Mouse (Mus musculus) telencephalon, adult 2 months (tissue): ENCODE results near the gene Hs3st2.
"Not testable (repeated sequence)": the region's sequence is repeated elsewhere in the genome, so short reads cannot be mapped to it uniquely, and the experiment has no call there.

Experiments
- DNase-seq: peaks from one replicate; pipeline ENCODE4 v3.0.0-alpha.2; 2011; ENCODE audit warnings: low read depth, low spot score

Gene Hs3st2

DNA sequence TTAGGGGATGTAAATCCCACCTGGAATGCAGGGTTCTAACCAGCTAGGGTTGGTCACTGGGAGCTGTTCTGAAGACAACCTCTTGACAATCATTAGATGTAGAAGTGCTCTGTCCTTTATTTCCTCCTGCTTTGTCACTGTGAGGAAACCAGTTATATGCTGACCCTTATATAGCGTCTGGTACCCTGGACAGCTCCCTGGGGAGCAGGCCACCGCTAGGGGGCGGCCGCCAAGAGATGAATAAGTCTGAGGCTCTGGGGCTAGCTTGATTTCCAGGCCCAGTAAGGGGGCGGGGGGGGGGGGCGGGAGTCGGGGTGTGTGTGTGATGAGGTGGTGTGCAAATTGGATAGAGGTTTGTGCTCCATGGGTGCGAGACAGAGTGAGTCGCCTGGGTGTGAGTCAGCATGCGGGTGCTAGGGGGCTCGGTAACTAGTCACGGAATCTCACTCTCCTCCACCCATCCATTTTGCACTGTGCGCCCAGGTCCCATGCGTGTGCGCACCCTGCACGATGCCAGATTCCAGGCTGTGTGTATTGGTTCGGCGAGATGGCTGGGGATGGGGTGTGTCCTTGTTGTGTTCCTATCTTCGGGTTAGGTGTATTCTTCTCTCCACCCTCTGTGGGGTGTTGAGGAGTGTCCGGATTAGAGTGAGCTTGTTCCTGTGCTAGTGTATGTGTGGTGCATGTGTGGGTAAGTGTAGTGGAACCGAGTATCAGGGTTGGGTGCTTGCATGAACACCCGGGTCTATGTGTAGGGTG is at the start of gene Hs3st2:
Hs3st2 (plus strand) TSS at position 635 of the 759 bp plus-strand sequence.
- no peak for DNase-seq

DNA sequence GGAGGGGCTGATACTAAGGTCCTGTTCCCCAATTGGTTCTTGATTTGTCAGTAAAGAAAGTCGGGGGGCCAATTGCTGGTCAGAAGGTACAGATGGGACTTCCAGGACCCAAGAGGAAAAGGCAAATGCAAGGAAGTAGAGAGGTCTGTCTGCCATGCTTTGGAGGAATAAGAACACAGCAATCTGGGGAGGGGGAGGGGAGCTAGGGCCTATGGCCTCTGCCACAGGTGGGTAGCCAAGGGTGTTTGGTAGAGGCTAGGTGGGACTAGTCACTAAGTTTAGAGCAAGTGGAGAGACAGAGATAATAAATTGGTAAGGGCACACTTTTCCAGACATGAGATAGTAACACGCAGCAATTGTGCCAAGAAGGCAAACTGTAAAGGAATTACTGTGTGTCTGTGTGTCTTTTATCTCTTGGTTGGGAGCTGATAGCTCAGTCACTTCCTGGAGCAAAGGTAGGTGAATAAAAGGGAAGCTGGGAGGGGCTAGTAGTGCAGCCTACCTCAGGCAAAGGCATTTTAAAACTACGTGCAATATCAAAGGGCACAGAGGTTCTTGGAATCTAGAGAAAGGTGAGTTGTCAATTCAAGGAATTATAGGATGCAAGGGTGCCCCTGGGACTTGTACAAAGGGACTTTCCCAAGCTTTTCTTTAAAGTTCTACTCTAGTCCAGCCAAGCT is 43.2 kb upstream of the Hs3st2 start:
- DNase-seq: no peak

DNA sequence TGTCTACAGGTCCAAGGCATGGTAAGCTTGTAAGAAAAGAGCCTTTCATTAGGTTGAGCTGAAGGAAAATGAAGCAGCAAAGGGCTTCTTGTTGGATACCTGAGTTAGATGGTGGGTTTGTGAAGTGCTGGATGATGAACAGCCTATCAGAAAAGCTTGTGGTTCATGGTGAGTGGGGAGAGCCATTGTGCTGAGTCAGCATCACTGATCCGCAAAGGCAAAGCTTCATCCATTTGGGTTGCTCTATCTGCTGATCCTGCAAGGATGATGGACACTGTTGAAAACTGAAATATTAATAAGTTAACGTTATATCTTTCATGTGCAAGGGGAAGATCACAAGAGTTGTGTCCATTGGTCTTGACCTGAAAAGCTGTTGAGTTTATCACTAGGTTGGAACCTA is 40.0 kb upstream of the Hs3st2 start:
- no peak for DNase-seq

DNA sequence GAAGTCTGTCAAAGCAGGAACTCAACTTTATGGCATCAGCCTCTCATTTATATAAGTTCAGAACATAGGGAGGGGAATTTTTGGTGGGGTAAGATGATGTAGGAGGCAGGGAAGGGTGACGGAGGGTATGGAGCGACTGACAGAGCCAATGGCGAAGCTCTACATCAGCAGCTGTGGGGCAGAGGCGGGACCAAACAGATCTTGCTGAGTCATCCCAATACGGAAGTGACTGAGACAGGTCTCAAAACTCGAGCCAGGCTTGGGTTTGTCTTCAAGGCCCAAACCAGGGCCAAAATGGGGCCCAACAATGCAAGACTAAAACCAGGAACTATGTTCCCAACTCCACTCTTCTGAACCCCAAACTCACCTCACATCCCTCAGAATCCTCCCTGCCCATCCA is 30.2 kb upstream of the Hs3st2 start:
- not testable (repeated sequence) for DNase-seq

DNA sequence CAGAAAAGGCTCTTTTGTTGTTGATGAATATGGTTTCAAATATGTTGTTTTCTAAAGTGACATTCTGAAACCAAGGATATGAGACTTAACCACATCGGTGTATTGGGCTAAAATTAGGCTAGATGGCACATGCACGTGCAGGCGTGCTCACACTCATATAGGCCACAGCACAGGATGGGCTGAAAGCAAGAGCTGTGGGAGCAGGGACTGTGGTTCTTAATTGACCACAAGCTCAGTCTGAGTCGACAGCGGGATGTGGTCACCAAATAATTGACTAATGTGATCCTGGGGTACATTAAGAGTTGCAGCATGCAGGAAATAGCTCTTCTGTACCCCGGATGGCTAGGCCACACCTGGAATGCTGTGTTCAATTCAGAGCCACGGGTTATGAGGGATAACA is 26.1 kb upstream of the Hs3st2 start:
- DNase-seq: no peak

DNA sequence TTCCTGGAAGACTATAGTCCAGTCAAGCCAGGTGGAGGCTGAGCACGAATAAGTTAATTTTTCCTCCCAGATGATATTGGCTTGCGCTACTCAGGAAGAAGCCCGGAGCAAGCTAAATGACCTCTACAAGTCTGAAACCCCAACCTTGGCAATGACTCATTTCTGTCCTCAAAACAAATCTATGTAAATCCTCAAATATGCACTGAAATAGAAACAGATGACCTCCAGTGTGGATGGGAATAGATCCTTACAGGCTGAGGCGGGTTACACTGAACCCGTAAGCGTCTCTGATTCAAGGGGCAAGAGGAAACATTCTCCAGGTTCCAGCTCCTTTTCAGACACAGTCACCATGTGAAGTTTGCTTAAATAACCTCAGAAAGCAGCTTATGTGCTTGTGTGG is 24.5 kb upstream of the Hs3st2 start:
- no peak for DNase-seq

DNA sequence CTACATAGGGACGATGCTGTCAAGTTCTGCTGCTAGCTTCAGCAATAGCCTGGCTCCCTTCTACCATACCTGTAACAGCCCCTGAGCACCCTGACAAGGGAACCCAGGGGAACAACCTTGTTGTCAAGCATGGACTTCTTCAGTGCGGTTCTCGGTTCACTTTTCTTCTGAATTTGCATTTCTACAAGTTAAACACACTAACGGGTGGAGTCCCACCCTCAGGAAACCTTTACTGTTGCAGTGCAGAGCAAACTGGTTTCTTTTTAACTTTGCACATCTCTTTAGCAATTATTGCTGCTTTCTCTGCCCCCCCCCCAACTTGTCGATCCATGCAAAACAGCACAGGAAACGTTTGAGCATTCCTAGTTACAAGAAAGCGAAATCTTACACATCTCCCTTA is 19.7 kb upstream of the Hs3st2 start:
- no peak for DNase-seq

DNA sequence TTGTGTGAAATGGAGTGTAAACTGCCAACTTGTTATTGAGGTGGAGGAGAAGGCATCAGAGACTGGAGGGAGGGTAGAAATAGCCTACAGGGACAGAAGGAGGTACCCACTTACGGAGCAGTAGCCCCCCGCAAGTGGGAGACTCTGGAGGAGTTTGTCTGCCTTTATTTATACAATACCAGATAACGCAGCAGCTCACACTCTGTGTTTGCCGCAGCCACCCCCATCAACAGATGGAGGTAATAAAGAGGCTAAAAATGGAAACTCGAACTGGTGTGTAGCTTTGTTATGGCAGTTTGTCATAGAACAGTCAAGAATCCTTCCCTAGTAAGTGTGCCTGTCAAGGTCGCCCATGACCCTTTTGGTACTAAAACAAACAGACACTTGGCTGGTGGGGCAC is 16.2 kb upstream of the Hs3st2 start:
- DNase-seq: no peak

DNA sequence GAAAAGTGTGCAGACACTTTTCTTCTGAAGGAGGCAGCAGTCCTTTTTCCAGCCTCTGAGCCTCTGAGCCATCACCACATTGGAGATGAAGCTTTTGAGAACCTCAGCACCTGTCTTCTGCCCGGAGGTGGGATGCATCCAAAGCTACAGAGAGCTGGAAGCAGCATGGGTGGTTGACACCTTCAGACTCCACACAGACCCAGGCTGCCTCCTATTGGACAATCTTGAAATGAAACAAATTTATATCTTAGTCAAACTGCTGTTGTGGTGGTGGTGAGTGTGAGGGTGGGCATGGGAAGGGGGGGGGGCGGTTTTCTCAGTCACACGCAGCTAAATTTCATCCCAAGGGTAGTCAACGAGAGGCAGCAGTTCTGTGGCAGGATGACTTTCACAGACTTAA is 12.7 kb upstream of the Hs3st2 start:
- DNase-seq: no peak

DNA sequence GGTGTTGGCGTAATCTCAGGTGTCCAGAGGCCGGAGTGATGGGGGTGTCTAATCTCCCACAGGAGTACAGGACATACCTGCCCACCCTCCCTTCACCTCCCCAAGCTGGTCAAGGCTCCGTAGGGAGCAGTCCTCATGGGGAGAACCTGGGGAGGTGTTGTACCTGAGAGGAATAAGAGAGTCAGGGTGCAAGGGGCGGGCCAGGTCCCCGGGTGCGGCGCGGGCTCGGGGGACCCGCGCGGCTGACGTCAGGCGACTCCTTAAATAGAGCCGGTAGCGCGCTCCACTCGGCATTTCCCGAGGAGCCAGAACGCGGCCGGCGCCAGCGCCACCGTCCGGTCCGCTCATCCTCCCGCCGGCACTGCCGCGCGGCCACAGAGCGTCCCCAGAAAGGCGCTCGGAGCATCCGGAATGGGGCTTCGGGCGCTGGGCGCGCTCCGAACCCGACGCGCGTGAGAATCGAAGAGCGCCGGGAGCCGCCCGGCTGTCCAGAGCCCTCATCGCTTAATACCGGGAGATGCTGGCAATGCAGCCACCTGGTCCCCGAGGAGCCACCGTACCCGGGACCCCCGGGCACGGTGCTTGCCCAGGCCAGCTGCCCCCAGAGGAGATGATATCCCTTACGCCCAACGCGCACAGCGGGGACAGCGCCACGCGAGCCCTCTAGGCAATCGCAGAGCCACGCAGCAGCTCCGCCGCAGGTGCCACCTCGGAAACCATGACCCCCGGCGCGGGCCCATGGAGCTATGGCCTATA is 503 bp downstream of the Hs3st2 start:
- no peak for DNase-seq

DNA sequence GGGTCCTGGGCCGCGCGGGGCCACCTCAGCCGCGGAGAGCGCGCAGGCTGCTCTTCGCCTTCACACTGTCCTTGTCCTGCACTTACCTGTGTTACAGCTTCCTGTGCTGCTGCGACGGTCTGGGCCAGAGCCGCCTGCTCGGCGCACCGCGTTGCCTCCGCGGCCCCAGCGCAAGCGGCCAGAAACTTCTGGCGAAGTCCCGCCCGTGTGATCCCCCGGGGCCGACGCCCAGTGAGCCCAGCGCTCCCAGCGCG is 1.0 kb downstream of the Hs3st2 start:
- DNase-seq: no peak

DNA sequence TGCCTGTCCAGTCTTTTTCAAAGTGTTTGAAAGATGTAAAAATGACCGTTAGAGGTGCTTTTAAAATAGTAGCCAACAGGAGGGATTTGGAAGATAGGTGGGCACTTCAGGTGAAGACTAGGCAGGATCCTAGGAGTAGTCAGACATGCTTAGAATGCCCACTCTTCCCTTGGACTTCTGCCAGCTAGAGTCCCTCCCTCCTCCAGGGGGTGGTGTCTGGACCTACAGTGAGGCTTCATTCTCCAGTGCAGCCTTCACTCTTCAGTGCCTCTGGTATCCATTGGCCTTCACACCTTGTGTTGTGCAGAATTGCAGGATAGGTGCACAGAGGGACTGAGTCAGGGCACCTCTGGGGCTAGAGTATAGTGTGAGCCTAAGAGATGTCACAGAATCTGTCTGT is 2.2 kb downstream of the Hs3st2 start:
- DNase-seq: no peak

DNA sequence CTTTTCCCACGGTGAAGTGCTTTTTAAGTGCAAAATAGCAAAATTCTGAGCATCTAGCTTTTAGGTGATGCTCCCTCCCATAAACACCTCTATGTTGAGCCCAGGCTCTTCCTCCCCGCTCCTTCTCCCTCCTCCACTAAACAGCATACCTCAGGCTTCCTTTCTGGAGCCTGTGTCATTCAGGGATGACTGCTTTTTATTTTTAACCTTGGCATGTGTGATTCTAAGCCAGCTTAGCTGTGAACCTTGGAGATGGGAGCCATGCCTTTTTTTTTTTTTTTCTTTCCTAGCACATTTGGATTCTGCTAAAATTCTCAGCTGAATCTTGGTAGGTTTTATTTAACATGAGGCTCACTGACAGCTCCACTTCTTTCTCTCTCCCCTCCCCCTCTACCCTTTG is 3.2 kb downstream of the Hs3st2 start:
- DNase-seq: peak; percentile 62

DNA sequence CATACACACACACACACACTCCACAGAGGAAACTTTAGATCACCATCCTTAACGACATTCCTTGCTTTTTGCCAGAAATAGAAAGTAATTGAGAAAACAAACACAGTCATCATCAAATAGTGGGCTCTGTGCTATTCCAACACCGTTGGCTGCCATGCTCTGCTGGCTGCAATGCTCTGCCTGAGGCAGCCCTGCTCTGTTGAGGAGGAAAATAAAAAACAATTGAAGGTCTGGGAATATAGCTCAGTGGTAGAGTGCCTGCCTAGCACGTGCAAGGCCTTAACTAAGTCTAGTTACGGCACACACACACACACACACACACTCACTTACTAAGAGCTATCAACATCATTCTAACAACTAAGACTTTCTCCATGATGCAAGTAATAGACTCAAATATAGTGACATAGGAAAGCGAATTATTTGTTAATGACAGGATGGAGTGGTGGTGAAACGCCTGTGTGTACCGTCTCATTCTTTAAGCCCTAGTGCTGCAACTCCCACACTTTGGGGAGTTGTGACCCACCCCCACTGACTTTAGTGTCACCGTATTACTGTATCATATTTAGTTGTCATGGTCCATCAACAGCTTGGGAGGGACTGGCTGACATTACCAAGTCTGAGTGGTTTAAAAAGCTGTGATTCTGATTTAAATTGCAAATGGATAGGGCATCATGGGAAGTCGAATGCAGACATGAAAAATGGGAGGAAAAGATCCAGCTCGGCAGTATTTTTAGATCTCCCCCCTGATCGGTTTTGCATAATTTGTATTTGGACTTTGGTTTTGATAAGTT is 19.3 kb downstream of the Hs3st2 start:
- no peak for DNase-seq

DNA sequence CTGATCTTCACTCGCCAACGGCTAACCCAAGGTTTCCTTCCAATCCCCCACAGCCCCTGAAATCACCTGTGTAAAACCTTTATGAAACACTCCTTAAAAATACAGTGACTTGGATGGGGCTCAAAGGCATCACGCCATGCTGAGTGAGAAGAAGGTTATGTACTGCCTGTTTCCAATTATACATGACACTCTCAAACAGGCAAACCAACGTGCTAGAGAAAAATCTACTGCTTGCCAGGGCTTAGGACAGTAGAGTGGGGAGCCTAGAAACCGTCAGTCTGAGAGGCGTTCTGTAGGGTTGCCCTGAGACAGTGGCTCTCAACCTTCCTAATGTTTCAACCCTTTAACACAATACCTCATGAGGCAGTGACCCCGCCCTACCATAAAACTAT is 19.8 kb downstream of the Hs3st2 start:
- DNase-seq: no peak

DNA sequence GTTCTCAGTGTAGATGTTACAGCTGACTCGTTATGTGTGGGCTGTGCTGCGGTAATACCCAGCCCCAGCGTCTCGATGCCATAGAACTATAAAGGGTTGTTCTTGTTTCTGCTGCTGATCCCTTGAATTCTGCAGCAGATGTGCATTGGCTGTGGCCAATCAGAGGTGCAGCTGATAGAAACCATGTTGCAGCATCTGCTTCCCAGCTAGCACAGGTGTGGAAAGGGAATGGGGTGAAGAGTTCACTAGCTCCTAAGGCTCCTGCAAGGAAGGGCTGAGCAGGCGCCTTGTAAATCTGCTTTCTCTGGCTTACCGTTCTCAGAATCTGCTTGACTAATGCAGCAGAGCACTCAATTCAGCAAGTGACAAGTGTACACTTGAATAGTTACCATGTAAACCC is 45.2 kb downstream of the Hs3st2 start:
- DNase-seq: no peak

DNA sequence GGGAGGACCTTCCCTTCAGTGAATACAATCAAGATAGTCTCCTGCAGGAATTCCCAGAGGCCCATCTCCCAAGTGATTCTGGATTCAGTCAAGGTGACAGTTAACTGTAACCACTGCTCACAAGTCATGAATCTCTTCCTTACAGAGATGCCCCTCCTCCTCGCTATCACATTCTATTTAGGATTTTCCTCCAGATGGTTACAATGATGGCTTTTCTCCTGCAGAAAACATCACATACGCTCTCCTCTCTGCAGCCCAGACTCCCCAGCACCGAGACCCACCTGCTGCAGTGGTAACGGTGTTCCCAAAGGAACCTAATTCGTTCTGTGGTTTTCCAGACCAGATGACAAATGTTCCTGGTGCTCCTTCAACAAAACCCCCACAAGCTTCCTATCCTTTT is 49.5 kb downstream of the Hs3st2 start:
- no peak for DNase-seq

DNA sequence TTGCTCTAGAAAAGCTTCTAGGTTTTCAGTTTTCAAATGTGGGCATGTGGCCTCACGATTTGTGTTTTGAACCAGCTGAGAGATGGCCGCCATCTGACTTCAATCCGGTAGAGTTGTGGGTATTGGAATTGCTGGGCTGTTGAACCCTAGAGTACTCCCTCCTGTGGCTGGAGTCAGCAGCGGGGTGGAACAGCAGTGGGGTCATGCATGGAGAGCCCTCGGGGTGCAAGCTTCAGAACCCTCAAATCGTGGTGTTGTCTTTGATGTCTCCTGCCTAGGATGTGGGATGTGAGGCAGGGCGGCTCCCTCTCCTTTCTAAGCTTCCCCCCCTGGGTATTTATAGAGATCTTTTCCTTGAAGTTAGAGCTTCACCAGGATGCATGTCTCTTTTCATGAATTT is 52.7 kb downstream of the Hs3st2 start:
- DNase-seq: no peak

DNA sequence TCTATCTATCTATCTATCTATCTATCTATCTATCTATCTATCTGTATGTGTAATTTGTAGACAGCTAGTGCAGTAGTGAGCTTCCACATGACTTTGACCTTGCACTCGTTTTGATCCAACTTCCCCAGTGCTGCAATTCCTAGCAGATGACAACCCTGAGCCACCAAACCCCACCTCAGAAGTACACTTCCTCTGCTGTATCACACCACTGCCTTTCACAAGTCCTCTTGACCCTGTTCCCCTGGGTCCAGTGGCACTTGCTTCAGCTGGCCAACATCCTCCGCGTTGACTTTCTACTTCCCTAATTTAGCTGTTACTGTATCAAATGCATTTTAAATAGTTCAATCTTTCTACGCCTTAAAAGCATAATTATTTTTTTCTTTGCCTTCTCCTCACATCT is 54.6 kb downstream of the Hs3st2 start:
- no peak for DNase-seq

DNA sequence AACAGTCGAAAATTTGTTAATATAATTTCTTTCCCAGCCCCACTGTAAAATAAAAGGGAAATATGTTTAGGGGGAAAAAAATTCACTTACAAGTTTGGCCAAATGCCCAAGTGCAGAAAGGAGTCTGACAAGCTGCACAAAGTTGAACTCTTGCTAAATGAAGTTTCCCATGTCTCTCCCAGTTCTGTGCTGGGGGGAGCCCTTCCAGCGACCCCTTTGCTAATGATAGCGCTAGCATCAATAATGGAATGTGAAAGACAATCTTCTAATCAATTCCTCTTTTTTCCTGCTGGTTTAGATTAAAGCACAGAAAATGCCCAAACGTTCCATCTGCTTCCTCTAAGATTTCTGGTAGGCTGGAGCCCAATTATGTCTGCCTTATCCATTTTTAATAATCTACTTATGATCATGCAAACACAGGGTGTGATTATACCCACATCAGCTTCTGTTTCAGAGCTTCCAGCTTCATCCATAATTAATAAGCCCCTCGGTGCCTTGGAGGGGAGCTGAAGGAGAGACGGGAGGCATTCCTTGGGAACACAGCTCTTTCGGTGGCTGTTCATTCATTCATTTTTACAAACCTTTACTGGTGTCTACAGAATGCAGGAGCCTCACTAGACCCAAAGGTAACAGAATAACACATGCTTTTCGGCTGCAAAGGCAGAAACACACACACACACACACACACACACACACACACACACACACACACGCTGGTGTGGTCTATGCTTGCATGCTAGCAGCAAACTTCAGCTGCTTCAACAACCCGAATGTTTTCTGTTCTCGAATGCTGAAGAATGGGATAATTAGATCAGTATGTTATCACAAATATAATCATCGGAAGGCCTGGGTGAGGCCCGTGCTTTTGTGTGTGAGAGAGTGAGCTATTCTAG is 59.5 kb downstream of the Hs3st2 start:
- DNase-seq: no peak

DNA sequence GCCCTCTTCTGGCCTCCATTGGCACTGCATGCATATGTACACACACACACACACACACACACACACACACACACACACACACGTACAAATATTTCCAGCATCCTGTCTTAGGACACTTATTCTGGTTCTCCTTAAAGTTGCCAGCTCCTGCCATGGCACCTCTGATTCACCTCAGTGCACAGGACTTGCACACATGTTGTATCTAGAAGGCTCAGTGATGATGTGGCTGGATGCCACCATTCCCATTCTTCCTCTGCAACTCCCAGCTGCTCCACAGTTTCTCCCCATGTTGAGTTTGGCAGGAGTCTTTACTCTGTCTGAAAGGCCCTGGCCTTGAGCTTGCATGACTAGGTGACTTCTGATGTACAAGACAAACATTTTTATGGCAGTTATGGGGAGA is 65.1 kb downstream of the Hs3st2 start:
- no peak for DNase-seq
